Mouse (Mus musculus) cerebellum, adult 11 months (tissue): ENCODE results near the gene Fuca2.

Experiments
- DNase-seq: peaks from one replicate; pipeline ENCODE4 v3.0.0; 2022

The Fuca2 gene

GRCm38 (mm10) chr10:13536706-13537105 is 37.4 kb downstream of the Fuca2 start:
- DNase-seq: no peak

GRCm38 (mm10) chr10:13539769-13540333 is 40.5 kb downstream of the Fuca2 start:
- no peak for DNase-seq

- DNase-seq: no peak
Measured at GRCm38 (mm10) chr10:13541721-13542120, 42.4 kb downstream of the Fuca2 start.

GRCm38 (mm10) chr10:13552646-13553497 is 53.5 kb downstream of the Fuca2 start, which contains the start of the genes Adat2 and Pex3:
Adat2 (plus strand) TSS chr10:13552894.
Pex3 (minus strand) TSS chr10:13553142.
- DNase-seq: peak; percentile 82

- DNase-seq: no peak
Measured at GRCm38 (mm10) chr10:13553498-13553985, 54.2 kb downstream of the Fuca2 start.

GRCm38 (mm10) chr10:13554316-13554715 is 55.0 kb downstream of the Fuca2 start:
- DNase-seq: no peak

GRCm38 (mm10) chr10:13560014-13560674 is 60.8 kb downstream of the Fuca2 start:
- DNase-seq: no peak

- peak; percentile 61 for DNase-seq
Measured at GRCm38 (mm10) chr10:13564364-13565079, 65.2 kb downstream of the Fuca2 start.

GRCm38 (mm10) chr10:13565080-13565448 is 65.7 kb downstream of the Fuca2 start:
- DNase-seq: no peak

GRCm38 (mm10) chr10:13566393-13566792 is 67.1 kb downstream of the Fuca2 start:
- DNase-seq: no peak
